Mouse (Mus musculus): ENCODE results near the gene Olfr279. TPM values are rescaled to one million over a fixed set of nuclear protein-coding genes. Genes with fewer than 3 reads are reported as not detected.

Olfr279 gene
- polyA plus RNA-seq, 1 experiment from 2014 or later = not detected

GRCm38 (mm10) chr15:98475382-98475781 is 16.8 kb upstream of the Olfr279 start:
- H3K27ac ChIP-seq (ENCODE audit: low read length) = no peak overlapping the region
- TF ChIP-seq EP300 (IDR thresholded peaks at IDR 0.05) (no peak), CTCF (IDR thresholded peaks at IDR 0.05) (peak; percentile 72)
- DNase-seq (ENCODE audit: low spot score) (peak; percentile 39), ATAC-seq (no peak)
- no peaks in the 10 kb centered on the region for H3K36me3 ChIP-seq (ENCODE audit: insufficient read depth, low read length)
- WGBS = 49% methylated on average over 10 of the region's 10 CpGs
- no peaks in the 10 kb centered on the region for H3K9me3 ChIP-seq (ENCODE audit: low read length)
- no peaks in the 10 kb centered on the region for H3K27me3 ChIP-seq (replicated peaks; ENCODE audit: insufficient read depth, low read length)
- H3K4me2 ChIP-seq (replicated peaks; ENCODE audit: low read depth, low read length) = no peak overlapping the region
- no peaks in the 10 kb centered on the region for H3K4me1 ChIP-seq (ENCODE audit: insufficient read depth, low read depth, low read length)
- H3K9ac ChIP-seq (replicated peaks; ENCODE audit: low read depth) = no peak overlapping the region
- no peak overlapping the region for H3K4me3 ChIP-seq (ENCODE audit: low read depth, low read length)

- DNase-seq (ENCODE audit: low spot score) (no peak), ATAC-seq (no peak)
- Histone ChIP-seq H3K4me3 (ENCODE audit: low read depth, low read length) (no peak overlapping the region), H3K4me1 (ENCODE audit: insufficient read depth, low read depth, low read length) (no peaks in the 10 kb centered on the region), H3K27me3 (replicated peaks; ENCODE audit: insufficient read depth, low read length) (no peaks in the 10 kb centered on the region), H3K9ac (replicated peaks; ENCODE audit: low read depth) (no peak overlapping the region), H3K27ac (ENCODE audit: low read length) (no peak overlapping the region), H3K4me2 (replicated peaks; ENCODE audit: low read depth, low read length) (no peak overlapping the region), H3K36me3 (ENCODE audit: insufficient read depth, low read length) (no peaks in the 10 kb centered on the region), H3K9me3 (ENCODE audit: low read length) (no peaks in the 10 kb centered on the region)
- no peak for TF ChIP-seq CTCF (IDR thresholded peaks at IDR 0.05)
- TF ChIP-seq EP300 (IDR thresholded peaks at IDR 0.05) = no peak
- WGBS = 75% methylated on average over 5 of the region's 5 CpGs
Observed at GRCm38 (mm10) chr15:98476281-98476680, 15.9 kb upstream of the Olfr279 start.

- DNase-seq (ENCODE audit: low spot score) (no peak), ATAC-seq (no peak)
- TF ChIP-seq EP300 (IDR thresholded peaks at IDR 0.05) (no peak), CTCF (IDR thresholded peaks at IDR 0.05) (no peak)
- Histone ChIP-seq H3K4me2 (replicated peaks; ENCODE audit: low read depth, low read length) (no peak overlapping the region), H3K9me3 (ENCODE audit: low read length) (no peaks in the 10 kb centered on the region), H3K4me3 (ENCODE audit: low read depth, low read length) (no peak overlapping the region), H3K27me3 (replicated peaks; ENCODE audit: insufficient read depth, low read length) (no peaks in the 10 kb centered on the region), H3K9ac (replicated peaks; ENCODE audit: low read depth) (no peak overlapping the region), H3K27ac (ENCODE audit: low read length) (no peak overlapping the region), H3K36me3 (ENCODE audit: insufficient read depth, low read length) (no peaks in the 10 kb centered on the region), H3K4me1 (ENCODE audit: insufficient read depth, low read depth, low read length) (no peaks in the 10 kb centered on the region)
- 76% methylated on average over 7 of the region's 7 CpGs for WGBS
Observed at GRCm38 (mm10) chr15:98479568-98480102, 12.6 kb upstream of the Olfr279 start.

- ATAC-seq (peak; percentile 49), DNase-seq (ENCODE audit: low spot score) (no peak)
- no peak within 1 kb of the TSS for H3K4me3 ChIP-seq (ENCODE audit: low read depth, low read length)
- H3K9ac ChIP-seq (replicated peaks; ENCODE audit: low read depth) = no peak within 1 kb of the TSS
- no peaks in the 10 kb centered on the region for H3K27me3 ChIP-seq (replicated peaks; ENCODE audit: insufficient read depth, low read length)
- H3K4me2 ChIP-seq (replicated peaks; ENCODE audit: low read depth, low read length) = no peak within 1 kb of the TSS
- no peaks in the 10 kb centered on the region for H3K36me3 ChIP-seq (ENCODE audit: insufficient read depth, low read length)
- H3K4me1 ChIP-seq (ENCODE audit: insufficient read depth, low read depth, low read length) = no peaks in the 10 kb centered on the region
- H3K27ac ChIP-seq (ENCODE audit: low read length) = peak within 1 kb of the TSS; percentile 32; the same call in 1 of the 2 replicates
- no peaks in the 10 kb centered on the region for H3K9me3 ChIP-seq (ENCODE audit: low read length)
- TF ChIP-seq CTCF (IDR thresholded peaks at IDR 0.05) (no peak), EP300 (IDR thresholded peaks at IDR 0.05) (peak; percentile 30; the same call in 1 of the 2 replicates)
- WGBS = 39% methylated on average over 3 of the region's 3 CpGs
Observed at GRCm38 (mm10) chr15:98482701-98483100, 9.5 kb upstream of the Olfr279 start, which contains the start of gene Lalba. TSS of gene Lalba (minus strand) at chr15:98482721.

- H3K4me3 ChIP-seq (ENCODE audit: low read depth, low read length) = no peak overlapping the region
- no peaks in the 10 kb centered on the region for H3K36me3 ChIP-seq (ENCODE audit: insufficient read depth, low read length)
- 53% methylated on average over 18 of the region's 18 CpGs for WGBS
- peak; percentile 73 for DNase-seq (ENCODE audit: low spot score)
- no peaks in the 10 kb centered on the region for H3K4me1 ChIP-seq (ENCODE audit: insufficient read depth, low read depth, low read length)
- H3K9ac ChIP-seq (replicated peaks; ENCODE audit: low read depth) = no peak overlapping the region
- H3K27ac ChIP-seq (ENCODE audit: low read length) = 0 out of 2 replicates have a peak overlapping the region, but pooled peaks have one; percentile 1
- no peak overlapping the region for H3K4me2 ChIP-seq (replicated peaks; ENCODE audit: low read depth, low read length)
- no peaks in the 10 kb centered on the region for H3K9me3 ChIP-seq (ENCODE audit: low read length)
- no peaks in the 10 kb centered on the region for H3K27me3 ChIP-seq (replicated peaks; ENCODE audit: insufficient read depth, low read length)
- peak; percentile 47 for TF ChIP-seq EP300 (IDR thresholded peaks at IDR 0.05)
- no peak for TF ChIP-seq CTCF (IDR thresholded peaks at IDR 0.05)
- ATAC-seq = peak; percentile 67
Observed at GRCm38 (mm10) chr15:98483907-98484886, 8.0 kb upstream of the Olfr279 start.

GRCm38 (mm10) chr15:98486433-98487021 is 5.7 kb upstream of the Olfr279 start:
- TF ChIP-seq EP300 (IDR thresholded peaks at IDR 0.05) (no peak), CTCF (IDR thresholded peaks at IDR 0.05) (no peak)
- Histone ChIP-seq H3K27ac (ENCODE audit: low read length) (no peak overlapping the region), H3K9me3 (ENCODE audit: low read length) (no peaks in the 10 kb centered on the region), H3K4me3 (ENCODE audit: low read depth, low read length) (no peak overlapping the region), H3K9ac (replicated peaks; ENCODE audit: low read depth) (no peak overlapping the region), H3K27me3 (replicated peaks; ENCODE audit: insufficient read depth, low read length) (no peaks in the 10 kb centered on the region), H3K4me2 (replicated peaks; ENCODE audit: low read depth, low read length) (no peak overlapping the region), H3K4me1 (ENCODE audit: insufficient read depth, low read depth, low read length) (no peaks in the 10 kb centered on the region), H3K36me3 (ENCODE audit: insufficient read depth, low read length) (no peaks in the 10 kb centered on the region)
- no peak for ATAC-seq
- no peak for DNase-seq (ENCODE audit: low spot score)
- 94% methylated on average over 8 of the region's 8 CpGs for WGBS

Measured in lung, postnatal 0 days (tissue).